Mouse (Mus musculus): ENCODE data around the gene Plekha7.

Gene Plekha7

GRCm38 (mm10) chr7:116287959-116288358 is 20.2 kb downstream of the Plekha7 start:
- DNase-seq, result no peak

- DNase-seq, result no peak
Observed at GRCm38 (mm10) chr7:116286611-116287355, 21.4 kb downstream of the Plekha7 start.

- no peak for DNase-seq
Observed at GRCm38 (mm10) chr7:116286173-116286572, 22.0 kb downstream of the Plekha7 start.

GRCm38 (mm10) chr7:116285216-116285615 is 23.0 kb downstream of the Plekha7 start:
- no peak for DNase-seq

GRCm38 (mm10) chr7:116282755-116283154 is 25.4 kb downstream of the Plekha7 start:
- DNase-seq, result no peak

GRCm38 (mm10) chr7:116280126-116280525 is 28.1 kb downstream of the Plekha7 start:
- no peak for DNase-seq

GRCm38 (mm10) chr7:116278280-116278679 is 29.9 kb downstream of the Plekha7 start:
- DNase-seq, result no peak

- no peak for DNase-seq
Observed at GRCm38 (mm10) chr7:116276315-116276714, 31.9 kb downstream of the Plekha7 start.

- no peak for DNase-seq
Observed at GRCm38 (mm10) chr7:116273111-116273510, 35.1 kb downstream of the Plekha7 start.

- DNase-seq, result no peak
Observed at GRCm38 (mm10) chr7:116269501-116269995, 38.6 kb downstream of the Plekha7 start.

GRCm38 (mm10) chr7:116268113-116268926 is 39.9 kb downstream of the Plekha7 start:
- DNase-seq, result no peak

- no peak for DNase-seq
Observed at GRCm38 (mm10) chr7:116263281-116263680, 44.9 kb downstream of the Plekha7 start.

- no peak for DNase-seq
Observed at GRCm38 (mm10) chr7:116262508-116262907, 45.7 kb downstream of the Plekha7 start.

- no peak for DNase-seq
Observed at GRCm38 (mm10) chr7:116262101-116262500, 46.1 kb downstream of the Plekha7 start.

GRCm38 (mm10) chr7:116260826-116261615 is 47.2 kb downstream of the Plekha7 start:
- DNase-seq, result no peak

- no peak for DNase-seq
Observed at GRCm38 (mm10) chr7:116258464-116259185, 49.6 kb downstream of the Plekha7 start.

- no peak for DNase-seq
Observed at GRCm38 (mm10) chr7:116257953-116258352, 50.2 kb downstream of the Plekha7 start.

- no peak for DNase-seq
Observed at GRCm38 (mm10) chr7:116255664-116256063, 52.5 kb downstream of the Plekha7 start.

- DNase-seq, result no peak
Observed at GRCm38 (mm10) chr7:116254660-116255059, 53.5 kb downstream of the Plekha7 start.

- no peak for DNase-seq
Observed at GRCm38 (mm10) chr7:116252470-116252869, 55.7 kb downstream of the Plekha7 start.

- DNase-seq, result no peak
Observed at GRCm38 (mm10) chr7:116251516-116251915, 56.7 kb downstream of the Plekha7 start.

GRCm38 (mm10) chr7:116248536-116248935 is 59.6 kb downstream of the Plekha7 start:
- DNase-seq, result no peak

All from cerebellum, adult 9-10 months (tissue).